Mouse (Mus musculus) liver, embryonic 14.5 days (tissue): ENCODE data around the gene Ntng2. TPM values are rescaled to one million over a fixed set of nuclear protein-coding genes. Genes with fewer than 3 reads are reported as not detected.
A peak's percentile ranks its signal among the peaks of the same experiment; 100 is the strongest.

Experiments used
- ATAC-seq: fragments of 200-750 bp; cut with Nextera tagmentation; 2 replicates; pipeline ENCODE4 v1.8.0; 2017; ENCODE audit warnings: moderate number of reproducible peaks, mild to moderate bottlenecking, moderate library complexity; ENCODE audit not compliant: insufficient read depth
- DNase-seq, 3 experiments: peaks; one replicate each; pipeline ENCODE4 v3.0.0-alpha.2; 2012 to 2013; ENCODE audit warnings: low read depth in 3 of 3, low spot score in 3 of 3
- H3K27ac ChIP-seq: fragments of 300-500 bp; sonication (generic); 2 replicates; pipeline ENCODE4 v1.5.1; 2014; ENCODE audit warnings: moderate library complexity, mild to moderate bottlenecking, control low read depth, inconsistent platforms
- H3K27me3 ChIP-seq: fragments of 300-500 bp; sonication (generic); 2 replicates; pipeline ENCODE4 v1.6.1; 2014; ENCODE audit warnings: mild to moderate bottlenecking, low read length, moderate library complexity; ENCODE audit not compliant: control insufficient read depth, insufficient read depth
- H3K36me3 ChIP-seq: fragments of 300-500 bp; sonication (generic); replicated peaks from 2 replicates; pipeline ENCODE4 v1.6.1; 2014; ENCODE audit warnings: low read depth; ENCODE audit not compliant: control insufficient read depth, insufficient read depth
- H3K4me1 ChIP-seq, 2 experiments: fragments of 200-500 bp in 1 of 2; fragments of 300-500 bp in 1 of 2; sonication (generic) in 1 of 2; replicated peaks; 2 replicates each; pipeline ENCODE4 v1.6.1; 2012 to 2014; ENCODE audit warnings: antibody characterized with exemption in 1 of 2, inconsistent platforms in 1 of 2, low read length in 1 of 2; ENCODE audit not compliant: control insufficient read depth in 2 of 2, insufficient read depth in 2 of 2
- H3K4me2 ChIP-seq: fragments of 300-500 bp; sonication (generic); 2 replicates; pipeline ENCODE4 v1.6.1; 2014; ENCODE audit warnings: low read depth, mild to moderate bottlenecking, control low read depth, moderate library complexity
- H3K4me3 ChIP-seq, 2 experiments: fragments of 200-500 bp in 1 of 2; fragments of 300-500 bp in 1 of 2; sonication (generic) in 1 of 2; 2 replicates each; pipeline ENCODE4 v1.5.1; 2012 to 2014; ENCODE audit warnings: low read depth in 2 of 2, low read length in 2 of 2, mild to moderate bottlenecking in 2 of 2, control low read depth in 1 of 2, inconsistent platforms in 1 of 2, moderate library complexity in 1 of 2; ENCODE audit not compliant: insufficient read depth in 1 of 2
- H3K9ac ChIP-seq: fragments of 300-500 bp; sonication (generic); replicated peaks from 2 replicates; pipeline ENCODE4 v1.6.1; 2014; ENCODE audit warnings: mild to moderate bottlenecking, control low read depth, moderate library complexity
- H3K9me3 ChIP-seq: fragments of 300-500 bp; sonication (generic); 2 replicates; pipeline ENCODE4 v1.6.1; 2016; ENCODE audit warnings: low read length, mixed read lengths; ENCODE audit not compliant: control insufficient read depth
- CTCF ChIP-seq: IDR thresholded peaks from 2 replicates; pipeline ENCODE4 v1.5.1; 2016; ENCODE audit warnings: antibody characterized with exemption, low read depth, control low read depth
- EP300 ChIP-seq: IDR thresholded peaks from 2 replicates; pipeline ENCODE4 v1.6.1; 2016; ENCODE audit warnings: antibody characterized with exemption, low read depth
- WGBS: fragments of 180-500 bp; shearing (Covaris S2); extraction: QIAGEN DNeasy Blood & Tissue Kit; methylation state at CpG from one replicate; pipeline ENCODE4 v1.1.7; 2014; ENCODE audit not compliant: insufficient replicate concordance; 5-methylcytosine and 5-hydroxymethylcytosine counted together
- polyA plus RNA-seq, 2 experiments: library from polyadenylated mRNA; depleted of rRNA in 1 of 2; stranded (reverse) in 1 of 2; unstranded in 1 of 2; fragments of >200 nt; fragmentation: Nextera tagmentation in 1 of 2; extraction: Ambion mirVana in 1 of 2; gene quantifications; 2 replicates each; pipeline versions ENCODE4 v1.2.1 to v1.2.3; 2012 to 2014

The Ntng2 gene
- polyA plus RNA-seq, 2 experiments = 0.22 to 0.34 TPM

GRCm38 (mm10) chr2:29271098-29271497 is 18.3 kb upstream of the Ntng2 start:
- Histone ChIP-seq H3K9ac (no peak overlapping the region), H3K36me3 (no peaks in the 10 kb centered on the region), H3K4me1 (no peaks in the 10 kb centered on the region), H3K9me3 (no peaks in the 10 kb centered on the region), H3K4me3 (no peak overlapping the region), H3K4me2 (no peak overlapping the region), H3K27me3 (no peaks in the 10 kb centered on the region), H3K27ac (no peak overlapping the region)
- DNase-seq = no peak
- WGBS = 60% methylated on average over 7 of the region's 7 CpGs
- ATAC-seq = no peak
- TF ChIP-seq EP300 = no peak
- no peak for TF ChIP-seq CTCF

DNA sequence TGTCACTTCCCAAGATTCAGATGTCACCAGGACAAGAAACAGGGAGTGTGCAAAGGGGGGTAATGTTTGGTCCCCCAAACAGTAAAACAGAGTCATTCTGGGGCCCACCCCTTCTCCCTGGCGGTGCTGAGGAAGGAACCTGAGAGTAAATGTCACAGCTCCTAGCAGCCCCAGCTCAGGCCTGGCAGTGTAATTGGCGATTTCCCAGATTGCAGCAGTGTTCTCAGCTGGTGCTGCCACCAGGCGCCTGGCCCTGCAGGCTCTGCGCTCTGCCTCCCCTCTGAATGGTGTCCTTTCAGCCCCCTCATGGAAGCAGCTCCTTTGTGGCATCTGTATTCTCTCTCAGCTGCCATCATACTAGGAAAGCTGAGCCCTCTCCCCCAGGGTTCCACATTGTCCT is 14.0 kb upstream of the Ntng2 start:
- Histone ChIP-seq H3K9me3 (no peaks in the 10 kb centered on the region), H3K4me3 (no peak overlapping the region), H3K4me1 (no peaks in the 10 kb centered on the region), H3K9ac (no peak overlapping the region), H3K4me2 (no peak overlapping the region), H3K27ac (no peak overlapping the region), H3K27me3 (no peaks in the 10 kb centered on the region), H3K36me3 (no peaks in the 10 kb centered on the region)
- ATAC-seq (no peak), DNase-seq (no peak)
- TF ChIP-seq CTCF (no peak), EP300 (no peak)
- WGBS = 33% methylated on average over 4 of the region's 4 CpGs

GRCm38 (mm10) chr2:29262436-29262915 is 9.7 kb upstream of the Ntng2 start:
- H3K9me3 ChIP-seq = no peaks in the 10 kb centered on the region
- 55% methylated on average over 6 of the region's 6 CpGs for WGBS
- DNase-seq = no peak
- H3K4me2 ChIP-seq = no peak overlapping the region
- H3K9ac ChIP-seq = no peak overlapping the region
- H3K36me3 ChIP-seq = no peaks in the 10 kb centered on the region
- no peaks in the 10 kb centered on the region for H3K27me3 ChIP-seq
- H3K27ac ChIP-seq = no peak overlapping the region
- no peaks in the 10 kb centered on the region for H3K4me1 ChIP-seq
- TF ChIP-seq CTCF (no peak), EP300 (no peak)
- H3K4me3 ChIP-seq = no peak overlapping the region
- no peak for ATAC-seq

DNA sequence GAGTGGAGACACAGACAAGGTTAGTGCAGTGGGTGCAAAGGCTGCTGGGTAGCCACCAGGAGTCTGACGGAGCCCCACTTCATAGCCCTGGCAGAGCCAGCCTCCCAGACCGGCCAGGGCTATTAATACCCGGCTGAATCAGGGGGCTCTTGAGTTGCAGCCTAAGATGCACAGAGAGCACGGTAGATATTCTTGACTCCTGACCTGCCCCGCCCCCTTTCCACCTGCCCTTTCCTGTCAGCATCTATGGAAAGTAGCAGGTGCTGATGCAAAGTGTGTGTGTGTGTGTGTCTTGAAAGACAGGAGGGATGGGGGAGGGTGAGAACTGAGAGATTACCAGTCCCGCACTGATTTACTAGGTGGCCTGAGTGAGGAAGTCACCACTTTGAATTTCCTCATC is 8.3 kb upstream of the Ntng2 start:
- Histone ChIP-seq H3K9ac (no peak overlapping the region), H3K36me3 (no peaks in the 10 kb centered on the region), H3K27me3 (peaks cover under 1% of the 10 kb centered on the region; the same call in 1 of the 2 replicates), H3K9me3 (no peaks in the 10 kb centered on the region), H3K27ac (no peak overlapping the region), H3K4me3 (no peak overlapping the region), H3K4me2 (no peak overlapping the region), H3K4me1 (no peaks in the 10 kb centered on the region)
- no peak for ATAC-seq
- DNase-seq = no peak
- 53% methylated on average over 6 of the region's 6 CpGs for WGBS
- TF ChIP-seq EP300 = no peak
- no peak for TF ChIP-seq CTCF

GRCm38 (mm10) chr2:29253205-29253865 is 530 bp upstream of the Ntng2 start:
- no peaks in the 10 kb centered on the region for H3K9me3 ChIP-seq
- no peaks in the 10 kb centered on the region for H3K36me3 ChIP-seq
- ATAC-seq (no peak), DNase-seq (no peak)
- H3K4me2 ChIP-seq = peak overlapping the region; percentile 59
- H3K4me3 ChIP-seq = peak overlapping the region in 1 of 2 experiments; percentile 49; a peak in 2 of 4 replicates
- no peak overlapping the region for H3K9ac ChIP-seq
- peaks cover 67% of the 10 kb centered on the region for H3K27me3 ChIP-seq
- H3K27ac ChIP-seq = no peak overlapping the region
- no peaks in the 10 kb centered on the region for H3K4me1 ChIP-seq
- TF ChIP-seq CTCF (peak; percentile 37), EP300 (no peak)
- WGBS = 2% methylated on average over 22 of the region's 22 CpGs
